Mouse (Mus musculus) embryonic facial prominence, embryonic 14.5 days (tissue): Measurements from ENCODE around the gene Esyt1. TPM values are rescaled to one million over a fixed set of nuclear protein-coding genes. Genes with fewer than 3 reads are reported as not detected.

Source experiments
- ATAC-seq: fragments of 200-750 bp; cut with Nextera tagmentation; 2 replicates; pipeline ENCODE4 v1.8.0; 2017; ENCODE audit warnings: low read depth, moderate number of reproducible peaks, moderate TSS enrichment
- DNase-seq: peaks from one replicate; pipeline ENCODE4 v3.0.0-alpha.2; 2015; ENCODE audit warnings: low spot score
- H3K27ac ChIP-seq: fragments of 300-500 bp; sonication (generic); replicated peaks from 2 replicates; pipeline ENCODE4 v1.5.1; 2014; ENCODE audit warnings: low read depth, mild to moderate bottlenecking, low read length, moderate library complexity
- H3K27me3 ChIP-seq: fragments of 300-500 bp; sonication (generic); replicated peaks from 2 replicates; pipeline ENCODE4 v1.6.1; 2014; ENCODE audit warnings: low read length; ENCODE audit not compliant: control insufficient read depth, insufficient read depth
- H3K36me3 ChIP-seq: fragments of 300-500 bp; sonication (generic); 2 replicates; pipeline ENCODE4 v1.6.1; 2014; ENCODE audit warnings: low read length, mixed read lengths; ENCODE audit not compliant: control insufficient read depth, insufficient read depth
- H3K4me1 ChIP-seq: fragments of 300-500 bp; sonication (generic); 2 replicates; pipeline ENCODE4 v1.6.1; 2014; ENCODE audit warnings: antibody characterized with exemption, low read length; ENCODE audit not compliant: control insufficient read depth, insufficient read depth
- H3K4me2 ChIP-seq: fragments of 300-500 bp; sonication (generic); 2 replicates; pipeline ENCODE4 v1.6.1; 2014; ENCODE audit warnings: low read depth, mild to moderate bottlenecking, low read length, moderate library complexity, mixed read lengths
- H3K4me3 ChIP-seq: fragments of 300-500 bp; sonication (generic); 2 replicates; pipeline ENCODE4 v1.5.1; 2014; ENCODE audit warnings: low read depth, mild to moderate bottlenecking, low read length
- H3K9ac ChIP-seq: fragments of 300-500 bp; sonication (generic); 2 replicates; pipeline ENCODE4 v1.6.1; 2014; ENCODE audit warnings: low read depth, mild to moderate bottlenecking, low read length, moderate library complexity, mixed read lengths
- H3K9me3 ChIP-seq: fragments of 300-500 bp; sonication (generic); 2 replicates; pipeline ENCODE4 v1.6.1; 2016; ENCODE audit warnings: low read length; ENCODE audit not compliant: control insufficient read depth
- WGBS: fragments of 180-500 bp; shearing (Covaris S2); extraction: QIAGEN DNeasy Blood & Tissue Kit; methylation state at CpG from one replicate; pipeline ENCODE4 v1.1.7; 2014; 5-methylcytosine and 5-hydroxymethylcytosine counted together
- microRNA-seq: library from miRNA; unstranded; fragments of <30 nt; microRNA quantifications from one replicate; pipeline ENCODE4, GENCODE M21; 2016; ENCODE audit warnings: borderline number of aligned reads
- polyA plus RNA-seq: library from polyadenylated mRNA; unstranded; fragments of >200 nt; fragmentation: Nextera tagmentation; extraction: Ambion mirVana; gene quantifications from 2 replicates; pipeline ENCODE4 v1.2.1, GENCODE M21; 2014

The Esyt1 gene
- polyA plus RNA-seq, 1 experiment from 2014 or later, result 44.2 TPM

DNA sequence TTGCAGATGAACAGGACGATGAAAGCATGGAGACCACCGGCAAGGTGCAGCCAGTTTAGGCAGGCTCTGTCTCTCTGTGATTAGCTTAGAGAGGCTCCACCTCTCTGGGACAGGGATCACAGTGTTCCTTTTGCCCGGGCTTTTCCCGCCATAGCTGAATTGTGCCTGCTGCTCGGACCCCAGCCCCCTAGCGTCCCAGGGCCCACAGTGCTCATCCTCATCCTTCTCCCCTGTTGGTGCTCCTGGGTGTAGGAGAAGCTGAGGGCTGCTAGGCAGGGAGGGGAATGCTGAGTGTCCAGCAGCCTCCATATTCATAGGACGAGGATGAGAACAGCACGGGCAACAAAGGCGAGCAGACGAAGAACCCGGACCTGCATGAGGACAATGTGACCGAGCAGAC, 51.3 kb downstream of the Esyt1 start:
- Histone ChIP-seq H3K27me3 (no peaks in the 10 kb centered on the region), H3K9me3 (no peaks in the 10 kb centered on the region), H3K36me3 (peaks cover 96% of the 10 kb centered on the region), H3K4me3 (no peak overlapping the region), H3K27ac (no peak overlapping the region), H3K4me2 (no peak overlapping the region), H3K9ac (no peak overlapping the region), H3K4me1 (no peaks in the 10 kb centered on the region)
- DNase-seq (no peak), ATAC-seq (no peak)
- WGBS, result 90% methylated on average over 10 of the region's 12 CpGs

DNA sequence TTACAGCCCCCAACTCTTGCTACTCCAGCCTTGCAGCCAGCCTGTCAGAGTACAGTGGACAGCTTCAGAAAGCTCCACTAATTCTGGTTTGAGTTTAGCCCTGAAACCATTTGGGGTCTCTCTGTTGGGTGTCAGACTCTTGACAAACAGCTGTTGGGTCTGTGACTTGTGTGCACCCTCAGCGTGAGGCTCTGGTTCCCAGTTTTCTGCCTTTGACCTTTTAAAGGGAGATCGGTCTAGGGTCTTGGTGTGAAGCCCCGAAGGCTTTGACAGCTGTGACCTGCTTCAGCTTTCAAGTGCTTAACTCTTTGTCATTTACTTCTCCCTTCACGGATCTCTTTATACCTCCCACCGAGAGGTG, 65.4 kb downstream of the Esyt1 start:
- Histone ChIP-seq H3K9ac (peak overlapping the region; percentile 95), H3K36me3 (peaks cover 42% of the 10 kb centered on the region), H3K4me3 (peak overlapping the region; percentile 92), H3K27ac (peak overlapping the region; percentile 95), H3K4me1 (peaks cover 9% of the 10 kb centered on the region), H3K27me3 (no peaks in the 10 kb centered on the region), H3K9me3 (no peaks in the 10 kb centered on the region), H3K4me2 (peak overlapping the region; percentile 80)
- DNase-seq (no peak), ATAC-seq (no peak)
- WGBS, result 3% methylated on average over 5 of the region's 5 CpGs

Small RNAs within 50 kb of the gene (microRNA-seq; reads per million reads assigned to microRNA genes)
- gene Gm47275, result not detected
- not detected for gene Mir6916

Other genes with a start within 250 kb of the Esyt1 start
- 0.20 and 0.29 TPM in 2 replicates for gene Il23a, start 227.1 kb downstream of the Esyt1 start, polyA plus RNA-seq
- gene Pan2, start 222.5 kb downstream of the Esyt1 start, polyA plus RNA-seq, result 23.6 and 23.8 TPM in 2 replicates
- gene Cnpy2, start 203.4 kb downstream of the Esyt1 start, polyA plus RNA-seq, result 350 and 364 TPM in 2 replicates
- gene Cs, start 188.1 kb downstream of the Esyt1 start, polyA plus RNA-seq, result 199 and 201 TPM in 2 replicates
- 15.6 and 16.8 TPM in 2 replicates for gene Coq10a, start 156.9 kb downstream of the Esyt1 start, polyA plus RNA-seq
- 11.9 and 12.7 TPM in 2 replicates for gene Ankrd52, start 148.8 kb downstream of the Esyt1 start, polyA plus RNA-seq
- 0.11 and 0.13 TPM in 2 replicates for gene Slc39a5, start 124.6 kb downstream of the Esyt1 start, polyA plus RNA-seq
- 61.9 and 63.3 TPM in 2 replicates for gene Nabp2, start 114.4 kb downstream of the Esyt1 start, polyA plus RNA-seq
- 35.2 and 36.1 TPM in 2 replicates for gene Rnf41, start 114.2 kb downstream of the Esyt1 start, polyA plus RNA-seq
- gene Smarcc2, start 66.6 kb downstream of the Esyt1 start, polyA plus RNA-seq, result 84.1 and 91.4 TPM in 2 replicates
- 1,095 and 1,174 TPM in 2 replicates for gene Myl6, start 31.7 kb downstream of the Esyt1 start, polyA plus RNA-seq
- 5.6 and 6.8 TPM in 2 replicates for gene Myl6b, start 27.2 kb downstream of the Esyt1 start, polyA plus RNA-seq
- 11.4 and 12.5 TPM in 2 replicates for gene Zc3h10, start 21.9 kb upstream of the Esyt1 start, polyA plus RNA-seq
- gene Rpl41, start 23.4 kb upstream of the Esyt1 start, polyA plus RNA-seq, result 4,564 and 5,119 TPM in 2 replicates
- gene Pa2g4, start 40.1 kb upstream of the Esyt1 start, polyA plus RNA-seq, result 187 and 202 TPM in 2 replicates
- gene Erbb3, start 63.8 kb upstream of the Esyt1 start, polyA plus RNA-seq, result 22.5 and 22.7 TPM in 2 replicates
- gene Rps26, start 100.9 kb upstream of the Esyt1 start, polyA plus RNA-seq, result 1,114 and 1,162 TPM in 2 replicates
- 2.2 and 4.0 TPM in 2 replicates for gene Ikzf4, start 120.1 kb upstream of the Esyt1 start, polyA plus RNA-seq
- 11.1 and 14.4 TPM in 2 replicates for gene Suox, start 148.2 kb upstream of the Esyt1 start, polyA plus RNA-seq
- gene Rab5b, start 170.4 kb upstream of the Esyt1 start, polyA plus RNA-seq, result 74.7 and 75.4 TPM in 2 replicates
- 14.0 and 14.6 TPM in 2 replicates for gene Pmel, start 178.3 kb upstream of the Esyt1 start, polyA plus RNA-seq
- gene Cdk2, start 179.2 kb upstream of the Esyt1 start, polyA plus RNA-seq, result 99.2 and 105 TPM in 2 replicates
- 16.7 and 17.0 TPM in 2 replicates for gene Dgka, start 219.0 kb upstream of the Esyt1 start, polyA plus RNA-seq
- 27.1 and 34.7 TPM in 2 replicates for gene Pym1, start 222.0 kb upstream of the Esyt1 start, polyA plus RNA-seq